Mouse (Mus musculus) embryonic facial prominence, embryonic 10.5 days (tissue): ENCODE measurements around the gene Stip1. TPM values are rescaled to one million over a fixed set of nuclear protein-coding genes. Genes with fewer than 3 reads are reported as not detected.

ENCODE experiments used
- DNase-seq: peaks from one replicate; pipeline ENCODE4 v3.0.0-alpha.2; 2017; ENCODE audit warnings: low spot score
- H3K27ac ChIP-seq: fragments of 300-500 bp; sonication (generic); replicated peaks from 2 replicates; pipeline ENCODE4 v1.5.1; 2016; ENCODE audit warnings: mild to moderate bottlenecking
- H3K27me3 ChIP-seq: fragments of 300-500 bp; sonication (generic); replicated peaks from 2 replicates; pipeline ENCODE4 v1.6.1; 2016; ENCODE audit warnings: low read depth, mild to moderate bottlenecking; ENCODE audit not compliant: poor library complexity, severe bottlenecking
- H3K36me3 ChIP-seq: fragments of 300-500 bp; sonication (generic); replicated peaks from 2 replicates; pipeline ENCODE4 v1.6.1; 2016; ENCODE audit warnings: mild to moderate bottlenecking, moderate library complexity
- H3K4me1 ChIP-seq: fragments of 300-500 bp; sonication (generic); 2 replicates; pipeline ENCODE4 v1.6.1; 2016
- H3K4me3 ChIP-seq: fragments of 300-500 bp; sonication (generic); 2 replicates; pipeline ENCODE4 v1.5.1; 2016; ENCODE audit warnings: mild to moderate bottlenecking, moderate library complexity
- H3K9me3 ChIP-seq: fragments of 300-500 bp; sonication (generic); 2 replicates; pipeline ENCODE4 v1.6.1; 2016; ENCODE audit warnings: mild to moderate bottlenecking
- WGBS: fragments of 180-500 bp; shearing (Covaris S2); methylation state at CpG from one replicate; pipeline ENCODE4 v1.1.7; 2016; 5-methylcytosine and 5-hydroxymethylcytosine counted together
- polyA plus RNA-seq: library from polyadenylated mRNA; unstranded; fragments of >200 nt; fragmentation: Nextera tagmentation; extraction: Ambion mirVana; gene quantifications from 2 replicates; pipeline ENCODE4 v1.2.1, GENCODE M21; 2016

Gene Stip1
- polyA plus RNA-seq, 1 experiment from 2014 or later: 453 TPM

- Histone ChIP-seq H3K36me3 (no peaks in the 10 kb centered on the region), H3K27ac (peak overlapping the region; percentile 80), H3K9me3 (no peaks in the 10 kb centered on the region), H3K27me3 (peaks cover 75% of the 10 kb centered on the region), H3K4me3 (peak overlapping the region; percentile 49), H3K4me1 (peaks cover 82% of the 10 kb centered on the region)
- DNase-seq: peak; percentile 50
- WGBS: 8% methylated on average over 4 of the region's 4 CpGs
Observed at GRCm38 (mm10) chr19:7070775-7071174, 31.0 kb upstream of the Stip1 start.

- peaks cover 82% of the 10 kb centered on the region for H3K27me3 ChIP-seq
- H3K36me3 ChIP-seq: no peaks in the 10 kb centered on the region
- peak overlapping the region; percentile 80 for H3K27ac ChIP-seq
- DNase-seq: peak; percentile 77
- H3K4me1 ChIP-seq: peaks cover 88% of the 10 kb centered on the region
- no peaks in the 10 kb centered on the region for H3K9me3 ChIP-seq
- peak overlapping the region; percentile 49 for H3K4me3 ChIP-seq
- WGBS: 3% methylated on average over 35 of the region's 35 CpGs
Observed at GRCm38 (mm10) chr19:7069781-7070763, 30.3 kb upstream of the Stip1 start.

GRCm38 (mm10) chr19:7068661-7069531 is 29.1 kb upstream of the Stip1 start:
- no peaks in the 10 kb centered on the region for H3K9me3 ChIP-seq
- DNase-seq: no peak
- peak overlapping the region; percentile 80 for H3K27ac ChIP-seq
- H3K27me3 ChIP-seq: peaks cover 79% of the 10 kb centered on the region
- WGBS: 43% methylated on average over 11 of the region's 11 CpGs
- H3K4me1 ChIP-seq: peaks cover 86% of the 10 kb centered on the region
- H3K4me3 ChIP-seq: peak overlapping the region; percentile 9; the same call in 1 of the 2 replicates
- H3K36me3 ChIP-seq: no peaks in the 10 kb centered on the region

GRCm38 (mm10) chr19:7068136-7068535 is 28.4 kb upstream of the Stip1 start:
- peaks cover 83% of the 10 kb centered on the region for H3K4me1 ChIP-seq

GRCm38 (mm10) chr19:7067344-7068050 is 27.7 kb upstream of the Stip1 start:
- Histone ChIP-seq H3K27me3 (peaks cover 65% of the 10 kb centered on the region), H3K36me3 (no peaks in the 10 kb centered on the region), H3K27ac (no peak overlapping the region), H3K4me1 (peaks cover 77% of the 10 kb centered on the region), H3K4me3 (0 out of 2 replicates have a peak overlapping the region, but pooled peaks have one; percentile 13), H3K9me3 (no peaks in the 10 kb centered on the region)
- 56% methylated on average over 20 of the region's 20 CpGs for WGBS
- no peak for DNase-seq

More at GRCm38 (mm10) chr19:7068136-7068535, 28.4 kb upstream of the Stip1 start:
- 9% methylated on average over 14 of the region's 14 CpGs for WGBS
- H3K4me3 ChIP-seq: 0 out of 2 replicates have a peak overlapping the region, but pooled peaks have one; percentile 13
- no peak overlapping the region for H3K27ac ChIP-seq
- no peaks in the 10 kb centered on the region for H3K9me3 ChIP-seq
- peaks cover 71% of the 10 kb centered on the region for H3K27me3 ChIP-seq
- DNase-seq: peak; percentile 85
- no peaks in the 10 kb centered on the region for H3K36me3 ChIP-seq

- WGBS: 38% methylated on average over 8 of the region's 8 CpGs
- Histone ChIP-seq H3K27me3 (peaks cover 59% of the 10 kb centered on the region), H3K27ac (peak overlapping the region; percentile 80), H3K36me3 (no peaks in the 10 kb centered on the region), H3K4me1 (peaks cover 71% of the 10 kb centered on the region), H3K9me3 (no peaks in the 10 kb centered on the region), H3K4me3 (peak overlapping the region; percentile 11; the same call in 1 of the 2 replicates)
- DNase-seq: no peak
Observed at GRCm38 (mm10) chr19:7066828-7067342, 27.1 kb upstream of the Stip1 start.

- DNase-seq: peak; percentile 56
- peak overlapping the region; percentile 11; the same call in 1 of the 2 replicates for H3K4me3 ChIP-seq
- H3K27ac ChIP-seq: peak overlapping the region; percentile 80
- WGBS: 32% methylated on average over 15 of the region's 15 CpGs
- H3K4me1 ChIP-seq: peaks cover 64% of the 10 kb centered on the region
- H3K9me3 ChIP-seq: no peaks in the 10 kb centered on the region
- peaks cover 59% of the 10 kb centered on the region for H3K27me3 ChIP-seq
- H3K36me3 ChIP-seq: no peaks in the 10 kb centered on the region
Observed at GRCm38 (mm10) chr19:7066034-7066827, 26.5 kb upstream of the Stip1 start.

- Histone ChIP-seq H3K4me3 (peak overlapping the region; percentile 11; the same call in 1 of the 2 replicates), H3K4me1 (peaks cover 48% of the 10 kb centered on the region), H3K36me3 (no peaks in the 10 kb centered on the region), H3K27ac (no peak overlapping the region; the same call in 1 of the 2 replicates), H3K27me3 (peaks cover 65% of the 10 kb centered on the region), H3K9me3 (no peaks in the 10 kb centered on the region)
- WGBS: 1% methylated on average over 3 of the region's 3 CpGs
- peak; percentile 90 for DNase-seq
Observed at GRCm38 (mm10) chr19:7064571-7064970, 24.8 kb upstream of the Stip1 start.

GRCm38 (mm10) chr19:7062916-7063315 is 23.1 kb upstream of the Stip1 start:
- WGBS: 89% methylated on average over 8 of the region's 8 CpGs
- Histone ChIP-seq H3K4me1 (peaks cover 41% of the 10 kb centered on the region), H3K36me3 (no peaks in the 10 kb centered on the region), H3K9me3 (no peaks in the 10 kb centered on the region), H3K27ac (no peak overlapping the region), H3K27me3 (peaks cover 66% of the 10 kb centered on the region), H3K4me3 (no peak overlapping the region)
- no peak for DNase-seq

- WGBS: 91% methylated on average over 5 of the region's 5 CpGs
Observed at GRCm38 (mm10) chr19:7062110-7062509, 22.3 kb upstream of the Stip1 start.

GRCm38 (mm10) chr19:7058541-7058940 is 18.8 kb upstream of the Stip1 start:
- no peaks in the 10 kb centered on the region for H3K36me3 ChIP-seq
- H3K27ac ChIP-seq: no peak overlapping the region
- peak overlapping the region; percentile 79; the same call in 1 of the 2 replicates for H3K4me3 ChIP-seq
- H3K27me3 ChIP-seq: peaks cover 65% of the 10 kb centered on the region
- H3K9me3 ChIP-seq: no peaks in the 10 kb centered on the region
- peaks cover 29% of the 10 kb centered on the region for H3K4me1 ChIP-seq
- 51% methylated on average over 6 of the region's 6 CpGs for WGBS
- DNase-seq: no peak

More at GRCm38 (mm10) chr19:7062110-7062509, 22.3 kb upstream of the Stip1 start:
- Histone ChIP-seq H3K27ac (no peak overlapping the region), H3K36me3 (no peaks in the 10 kb centered on the region), H3K9me3 (no peaks in the 10 kb centered on the region), H3K27me3 (peaks cover 62% of the 10 kb centered on the region), H3K4me1 (peaks cover 41% of the 10 kb centered on the region), H3K4me3 (no peak overlapping the region)
- no peak for DNase-seq
